11 mouse cellular contexts compared by ENCODE assay signal in the genomic region with DNA sequence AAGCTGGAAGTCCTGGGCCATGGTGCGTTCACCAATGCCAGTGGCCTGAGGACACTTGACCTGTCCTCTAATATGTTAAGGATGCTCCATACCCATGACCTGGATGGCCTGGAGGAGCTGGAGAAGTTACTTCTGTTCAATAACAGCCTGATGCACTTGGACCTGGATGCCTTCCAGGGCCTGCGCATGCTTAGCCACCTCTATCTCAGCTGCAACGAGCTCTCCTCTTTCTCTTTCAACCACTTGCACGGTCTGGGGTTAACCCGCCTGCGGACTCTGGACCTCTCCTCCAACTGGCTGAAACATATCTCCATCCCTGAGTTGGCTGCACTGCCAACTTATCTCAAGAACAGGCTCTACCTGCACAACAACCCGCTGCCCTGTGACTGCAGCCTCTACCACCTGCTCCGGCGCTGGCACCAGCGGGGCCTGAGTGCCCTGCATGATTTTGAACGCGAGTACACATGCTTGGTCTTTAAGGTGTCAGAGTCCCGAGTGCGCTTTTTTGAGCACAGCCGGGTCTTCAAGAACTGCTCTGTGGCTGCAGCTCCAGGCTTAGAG. TPM values are rescaled to one million over a fixed set of nuclear protein-coding genes. Genes with fewer than 3 reads are reported as not detected.
DNase-seq lines count a peak whose midpoint lies in the region; ATAC-seq lines count a peak whose summit lies in the region.
"Had no signal": no experiment of that assay in that cellular context is flagged by ENCODE, and none has a peak within 500 bp of the region (broad histone marks: within the 10 kb centered on the region; RNA-seq: fewer than 3 reads in every experiment).

No protein-coding gene starts in this region.

- no peaks in the 10 kb centered on the region for H3K9me3 ChIP-seq in kidney, embryonic 15.5 days (replicated peaks)
- no peaks in the 10 kb centered on the region for H3K9me3 ChIP-seq in embryonic facial prominence, embryonic 12.5 days
- no peaks in the 10 kb centered on the region for H3K9me3 ChIP-seq in limb, embryonic 15.5 days
- H3K9me3 ChIP-seq: forebrain, embryonic 13.5 days had no signal

- WGBS in kidney, embryonic 15.5 days: 93% methylated on average over 15 of the region's 15 CpGs
- WGBS in embryonic facial prominence, embryonic 12.5 days: 93% methylated on average over 15 of the region's 15 CpGs
- WGBS in limb, embryonic 15.5 days: 90% methylated on average over 15 of the region's 15 CpGs

- ATAC-seq in kidney, embryonic 15.5 days (replicated peaks; ENCODE audit: low FRiP score): no peak
- no peak for ATAC-seq in embryonic facial prominence, embryonic 12.5 days (ENCODE audit: insufficient number of reproducible peaks, insufficient read depth, low FRiP score, low TSS enrichment)
- ATAC-seq in limb, embryonic 15.5 days (ENCODE audit: insufficient number of reproducible peaks, low FRiP score, low TSS enrichment, low read depth): no peak

- H3K27ac ChIP-seq in kidney, embryonic 15.5 days: peak overlapping the region; percentile 62; the same call in 1 of the 2 replicates
- H3K27ac ChIP-seq in embryonic facial prominence, embryonic 12.5 days: no peak overlapping the region
- peak overlapping the region; percentile 72 for H3K27ac ChIP-seq in limb, embryonic 15.5 days
- H3K27ac ChIP-seq: forebrain, embryonic 13.5 days had no signal

- peak; percentile 50 for DNase-seq in cerebellum, adult 11-12 months
- no peak for DNase-seq in cerebellum, postnatal 10 days
- DNase-seq in kidney, adult 8-10 months: no peak
- DNase-seq in c-Kit-positive CD71-positive TER-119-positive erythroid progenitor cells, embryonic 14.5 days (ENCODE audit: low spot score): no peak
- DNase-seq in right cerebral cortex, adult 2 months (ENCODE audit: low spot score in 2 of 2): no peak
- DNase-seq: kidney, adult 2 months had no signal

- no peaks in the 10 kb centered on the region for H3K27me3 ChIP-seq in kidney, embryonic 15.5 days
- H3K27me3 ChIP-seq in embryonic facial prominence, embryonic 12.5 days: no peaks in the 10 kb centered on the region
- no peaks in the 10 kb centered on the region for H3K27me3 ChIP-seq in limb, embryonic 15.5 days
- H3K27me3 ChIP-seq: forebrain, embryonic 13.5 days had no signal

- peaks cover 74% of the 10 kb centered on the region for H3K36me3 ChIP-seq in kidney, embryonic 15.5 days
- H3K36me3 ChIP-seq in embryonic facial prominence, embryonic 12.5 days: peaks cover 69% of the 10 kb centered on the region
- H3K36me3 ChIP-seq in limb, embryonic 15.5 days: peaks cover 74% of the 10 kb centered on the region

- 0 out of 2 replicates have a peak overlapping the region, but pooled peaks have one; percentile 44 for H3K9ac ChIP-seq in kidney, embryonic 15.5 days
- no peak overlapping the region for H3K9ac ChIP-seq in embryonic facial prominence, embryonic 12.5 days
- no peak overlapping the region for H3K9ac ChIP-seq in limb, embryonic 15.5 days
- H3K9ac ChIP-seq: forebrain, embryonic 13.5 days had no signal

- H3K4me2 ChIP-seq in kidney, embryonic 15.5 days: peak overlapping the region; percentile 55; the same call in 1 of the 2 replicates
- H3K4me2 ChIP-seq in embryonic facial prominence, embryonic 12.5 days (replicated peaks): peak overlapping the region; percentile 36
- H3K4me2 ChIP-seq in limb, embryonic 15.5 days: peak overlapping the region; percentile 43; the same call in 1 of the 2 replicates

- peaks cover 26% of the 10 kb centered on the region for H3K4me1 ChIP-seq in kidney, embryonic 15.5 days
- peaks cover 21% of the 10 kb centered on the region for H3K4me1 ChIP-seq in embryonic facial prominence, embryonic 12.5 days
- H3K4me1 ChIP-seq in limb, embryonic 15.5 days: peaks cover 45% of the 10 kb centered on the region

- no peak overlapping the region; the same call in 1 of the 2 replicates for H3K4me3 ChIP-seq in kidney, embryonic 15.5 days (replicated peaks)
- H3K4me3 ChIP-seq in embryonic facial prominence, embryonic 12.5 days: 0 out of 2 replicates have a peak overlapping the region, but pooled peaks have one; percentile 7
- H3K4me3 ChIP-seq in limb, embryonic 15.5 days: peak overlapping the region; percentile 23

RNA-seq across cellular contexts. Expression of a gene that starts 0.8 kb away (rescaled TPM):
- 2.2 and 2.7 TPM in 2 replicates for polyA plus RNA-seq in kidney, embryonic 15.5 days (2015; fragmentation: Nextera tagmentation; extraction: Ambion mirVana)
- 3.1 and 4.2 TPM in 2 replicates for polyA plus RNA-seq in embryonic facial prominence, embryonic 12.5 days (2016; fragmentation: Nextera tagmentation; extraction: Ambion mirVana)
- polyA plus RNA-seq in limb, embryonic 15.5 days (2015; fragmentation: Nextera tagmentation; extraction: Ambion mirVana): 4.4 and 4.7 TPM in 2 replicates

RNA-seq across cellular contexts. Expression of a gene that starts 4.7 kb away (rescaled TPM):
- 25.9 and 30.3 TPM in 2 replicates for polyA plus RNA-seq in kidney, embryonic 15.5 days (2015; fragmentation: Nextera tagmentation; extraction: Ambion mirVana)
- polyA plus RNA-seq in embryonic facial prominence, embryonic 12.5 days (2016; fragmentation: Nextera tagmentation; extraction: Ambion mirVana): 25.1 and 28.8 TPM in 2 replicates
- polyA plus RNA-seq in limb, embryonic 15.5 days (2015; fragmentation: Nextera tagmentation; extraction: Ambion mirVana): 46.7 and 52.4 TPM in 2 replicates

RNA-seq across cellular contexts. Expression of a gene that starts 26.5 kb away (rescaled TPM):
- 0.45 and 0.55 TPM in 2 replicates for polyA plus RNA-seq in kidney, embryonic 15.5 days (2015; fragmentation: Nextera tagmentation; extraction: Ambion mirVana)
- polyA plus RNA-seq in embryonic facial prominence, embryonic 12.5 days (2016; fragmentation: Nextera tagmentation; extraction: Ambion mirVana): 0.29 and 0.31 TPM in 2 replicates
- 2.2 and 3.5 TPM in 2 replicates for polyA plus RNA-seq in limb, embryonic 15.5 days (2015; fragmentation: Nextera tagmentation; extraction: Ambion mirVana)
- polyA plus RNA-seq: forebrain, embryonic 13.5 days; heart, postnatal 0 days had no signal

RNA-seq across cellular contexts. Expression of a gene that starts 29.4 kb away (rescaled TPM):
- 25.2 and 33.4 TPM in 2 replicates for polyA plus RNA-seq in kidney, embryonic 15.5 days (2015; fragmentation: Nextera tagmentation; extraction: Ambion mirVana)
- polyA plus RNA-seq in embryonic facial prominence, embryonic 12.5 days (2016; fragmentation: Nextera tagmentation; extraction: Ambion mirVana): 34.5 and 38.2 TPM in 2 replicates
- polyA plus RNA-seq in limb, embryonic 15.5 days (2015; fragmentation: Nextera tagmentation; extraction: Ambion mirVana): 25.5 and 30.4 TPM in 2 replicates

RNA-seq across cellular contexts. Expression of a gene that starts 40.7 kb away (rescaled TPM):
- 67.7 and 76.6 TPM in 2 replicates for polyA plus RNA-seq in kidney, embryonic 15.5 days (2015; fragmentation: Nextera tagmentation; extraction: Ambion mirVana)
- polyA plus RNA-seq in embryonic facial prominence, embryonic 12.5 days (2016; fragmentation: Nextera tagmentation; extraction: Ambion mirVana): 54.7 and 55.0 TPM in 2 replicates
- polyA plus RNA-seq in limb, embryonic 15.5 days (2015; fragmentation: Nextera tagmentation; extraction: Ambion mirVana): 41.8 and 45.4 TPM in 2 replicates
